Mouse (Mus musculus): ENCODE data around the gene Bglap3.

- no peak for TF ChIP-seq POLR2A (IDR thresholded peaks at IDR 0.05; ENCODE audit: control insufficient read depth in 1 of 2, insufficient read depth in 1 of 2, low read depth in 1 of 2, low read length in 2 of 2, poor library complexity in 1 of 2)
- TF ChIP-seq ZNF384 (IDR thresholded peaks at IDR 0.05; ENCODE audit: low read depth, low read length) = no peak
- no peak for TF ChIP-seq EP300 (IDR thresholded peaks at IDR 0.05; ENCODE audit: low read depth in 1 of 2, low read length in 2 of 2)
- TF ChIP-seq HCFC1 (IDR thresholded peaks at IDR 0.05; ENCODE audit: low read depth, low read length) = no peak
- no peak for TF ChIP-seq MAZ (IDR thresholded peaks at IDR 0.05; ENCODE audit: low read depth, low read length)
Observed at GRCm38 (mm10) chr3:88415668-88416067, 43.1 kb upstream of the Bglap3 start.
